Mouse (Mus musculus): ENCODE data around the gene Gm29276.
"Not testable (repeated sequence)": the region's sequence is repeated elsewhere in the genome, so short reads cannot be mapped to it uniquely, and the experiment has no call there.

Gm29276 gene

GRCm38 (mm10) chrY:42582150-42582549, at the start of gene Gm29276:
Gene Gm29276, minus strand, starts transcription at chrY:42582250.
- DNase-seq (ENCODE audit: low spot score): not testable (repeated sequence)
